Comparison of ENCODE assay signal across 8 mouse cellular contexts in the genomic region with DNA sequence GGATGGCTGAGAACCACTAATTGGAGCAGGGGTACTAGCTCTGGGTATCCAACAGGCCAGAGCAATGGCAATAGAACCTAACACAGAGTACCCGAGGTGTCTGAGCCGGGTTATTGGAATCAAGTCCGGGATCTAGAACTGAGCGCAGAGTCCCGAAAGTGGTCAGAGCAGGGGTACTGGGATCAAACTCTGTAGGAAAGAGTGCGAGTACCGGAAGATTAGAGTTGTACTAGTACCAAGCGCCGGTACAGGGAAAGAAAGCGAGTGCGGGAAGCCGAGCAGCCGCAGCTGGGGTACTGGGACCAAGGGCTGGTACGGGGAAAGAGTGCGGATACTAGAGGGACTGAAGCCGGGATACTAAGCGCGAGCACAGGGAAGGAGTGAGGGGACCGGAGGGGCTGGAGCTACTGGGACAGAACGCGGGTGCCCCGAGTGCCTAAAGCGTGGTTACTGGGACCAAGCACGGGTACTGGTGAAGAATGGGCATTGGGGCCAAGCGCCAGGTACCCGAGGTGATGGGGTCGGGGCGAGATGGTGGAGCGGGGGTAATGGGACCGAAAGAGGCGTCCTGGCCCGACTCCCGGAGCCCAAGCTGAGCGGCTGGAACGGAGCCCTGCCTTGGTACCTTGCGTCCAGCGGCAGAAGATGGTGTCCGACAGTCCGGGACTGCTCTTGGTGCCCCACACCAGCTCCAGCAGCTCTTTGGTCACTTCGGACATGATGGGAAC. TPM values are rescaled to one million over a fixed set of nuclear protein-coding genes. Genes with fewer than 3 reads are reported as not detected.
DNase-seq lines count a peak whose midpoint lies in the region; ATAC-seq lines count a peak whose summit lies in the region.

No protein-coding gene starts in this region.

- no peaks in the 10 kb centered on the region for H3K27me3 ChIP-seq in heart, embryonic 14.5 days (ENCODE audit: control insufficient read depth, insufficient read depth, low read length)

- peak; percentile 52 for ATAC-seq in heart, embryonic 14.5 days (ENCODE audit: insufficient number of reproducible peaks, insufficient read depth, low FRiP score, low read depth)
- ATAC-seq in CD4-positive, CD25-positive, alpha-beta regulatory T cell, adult 4 months: peak; percentile 51
- ATAC-seq in granulocyte monocyte progenitor cell, adult 5-6 weeks (replicated peaks; ENCODE audit: poor library complexity, severe bottlenecking): peak; percentile 43

- peak overlapping the region; percentile 64 to 83 for H3K27ac ChIP-seq in heart, embryonic 14.5 days (replicated peaks in 1 of 2; ENCODE audit: control insufficient read depth in 1 of 2, insufficient read depth in 1 of 2, low read depth in 2 of 2, low read length in 2 of 2)

- peaks cover 3 to 8% of the 10 kb centered on the region in 2 experiments; a peak in 2 of 4 replicates for H3K4me1 ChIP-seq in heart, embryonic 14.5 days (ENCODE audit: control insufficient read depth in 2 of 2, insufficient read depth in 2 of 2, low read length in 2 of 2)

- peak overlapping the region; percentile 64 for H3K4me2 ChIP-seq in heart, embryonic 14.5 days (ENCODE audit: low read length)

- no peak for DNase-seq in heart, postnatal 4 days
- DNase-seq in c-Kit-positive CD71-positive TER-119-negative erythroid progenitor cells, embryonic 14.5 days (ENCODE audit: low read depth): peak; percentile 17
- peak; percentile 25 for DNase-seq in liver
- peak; percentile 61 for DNase-seq in neural tube, embryonic 10.5 days (ENCODE audit: extremely low spot score, low spot score)
- DNase-seq in Muller cell, postnatal 12 days (ENCODE audit: inconsistent ontology term): no peak

- H3K4me3 ChIP-seq in heart, embryonic 14.5 days (ENCODE audit: control insufficient read depth in 1 of 2, insufficient read depth in 1 of 2, low read depth in 1 of 2, low read length in 2 of 2): peak overlapping the region; percentile 80 to 97

- WGBS in heart, embryonic 14.5 days: under 1% methylated on average over 40 of the region's 40 CpGs

- no peaks in the 10 kb centered on the region for H3K36me3 ChIP-seq in heart, embryonic 14.5 days (ENCODE audit: control insufficient read depth, insufficient read depth, low read length)

- H3K9ac ChIP-seq in heart, embryonic 14.5 days (ENCODE audit: low read length): peak overlapping the region; percentile 81

- H3K9me3 ChIP-seq in heart, embryonic 14.5 days (ENCODE audit: control insufficient read depth, low read length): no peaks in the 10 kb centered on the region

RNA-seq across cellular contexts. Expression of a gene that starts 0.6 kb away (rescaled TPM):
- polyA plus RNA-seq in heart, embryonic 14.5 days (2014; fragmentation: Nextera tagmentation; extraction: Ambion mirVana): 28.0 and 29.1 TPM in 2 replicates
- 10 to 100 TPM; 29.4 to 29.5 TPM for total RNA-seq in heart, postnatal 4 days (2021)
- 10 to 100 TPM; 37.1 to 44.8 TPM for polyA plus RNA-seq in CD4-positive, CD25-positive, alpha-beta regulatory T cell, adult 4 months (2017; shearing (Covaris generic))
- total RNA-seq in granulocyte monocyte progenitor cell, adult 5-6 weeks (2014; fragmentation: Nextera tagmentation): 52.3 and 59.0 TPM in 2 replicates
- 19.9 and 29.7 TPM in 2 replicates for total RNA-seq in granulocyte monocyte progenitor cell, adult 5-6 weeks (2017)

Comparison
In these comparisons a context has a peak if more than half of its experiments do, and no peak if none do; other contexts are left out.
1. DNase-seq: peak in c-Kit-positive CD71-positive TER-119-negative erythroid progenitor cells, embryonic 14.5 days (single experiment), liver (single experiment) and neural tube, embryonic 10.5 days (single experiment); none in heart, postnatal 4 days (single experiment) and Muller cell, postnatal 12 days (single experiment).
2. Peak in every context shown above with its lines, with median percentiles within 50 percentile points of each other: ATAC-seq.